Mouse (Mus musculus) kidney, embryonic 16.5 days (tissue): ENCODE results near the gene Foxj3. TPM values are rescaled to one million over a fixed set of nuclear protein-coding genes. Genes with fewer than 3 reads are reported as not detected.

Source experiments
- ATAC-seq: fragments of 200-750 bp; cut with Nextera tagmentation; 2 replicates; pipeline ENCODE4 v1.8.0; 2017; ENCODE audit warnings: moderate TSS enrichment; ENCODE audit not compliant: low FRiP score, low TSS enrichment
- H3K27ac ChIP-seq: fragments of 300-500 bp; sonication (generic); 2 replicates; pipeline ENCODE4 v1.5.1; 2014; ENCODE audit warnings: low read length
- H3K27me3 ChIP-seq: fragments of 300-500 bp; sonication (generic); 2 replicates; pipeline ENCODE4 v1.6.1; 2014; ENCODE audit warnings: low read length, control low read depth, mixed read lengths; ENCODE audit not compliant: insufficient read depth
- H3K36me3 ChIP-seq: fragments of 300-500 bp; sonication (generic); 2 replicates; pipeline ENCODE4 v1.6.1; 2014; ENCODE audit warnings: low read length, control low read depth, mixed read lengths; ENCODE audit not compliant: insufficient read depth
- H3K4me1 ChIP-seq: fragments of 300-500 bp; sonication (generic); 2 replicates; pipeline ENCODE4 v1.6.1; 2014; ENCODE audit warnings: low read length, control low read depth, mixed read lengths; ENCODE audit not compliant: insufficient read depth
- H3K4me2 ChIP-seq: fragments of 300-500 bp; sonication (generic); replicated peaks from 2 replicates; pipeline ENCODE4 v1.6.1; 2014; ENCODE audit warnings: low read depth, low read length
- H3K4me3 ChIP-seq: fragments of 300-500 bp; sonication (generic); 2 replicates; pipeline ENCODE4 v1.5.1; 2014; ENCODE audit warnings: mild to moderate bottlenecking, low read length
- H3K9ac ChIP-seq: fragments of 300-500 bp; sonication (generic); replicated peaks from 2 replicates; pipeline ENCODE4 v1.6.1; 2014; ENCODE audit warnings: low read length
- H3K9me3 ChIP-seq: fragments of 300-500 bp; sonication (generic); 2 replicates; pipeline ENCODE4 v1.6.1; 2016; ENCODE audit warnings: low read length, control low read depth
- WGBS: fragments of 180-500 bp; shearing (Covaris S2); extraction: QIAGEN DNeasy Blood & Tissue Kit; methylation state at CpG from one replicate; pipeline ENCODE4 v1.1.7; 2014; 5-methylcytosine and 5-hydroxymethylcytosine counted together
- polyA plus RNA-seq: library from polyadenylated mRNA; unstranded; fragments of >200 nt; fragmentation: Nextera tagmentation; extraction: Ambion mirVana; gene quantifications from 2 replicates; pipeline ENCODE4 v1.2.1, GENCODE M21; 2015

Gene Foxj3
- polyA plus RNA-seq, 1 experiment from 2014 or later = 25.4 TPM

DNA sequence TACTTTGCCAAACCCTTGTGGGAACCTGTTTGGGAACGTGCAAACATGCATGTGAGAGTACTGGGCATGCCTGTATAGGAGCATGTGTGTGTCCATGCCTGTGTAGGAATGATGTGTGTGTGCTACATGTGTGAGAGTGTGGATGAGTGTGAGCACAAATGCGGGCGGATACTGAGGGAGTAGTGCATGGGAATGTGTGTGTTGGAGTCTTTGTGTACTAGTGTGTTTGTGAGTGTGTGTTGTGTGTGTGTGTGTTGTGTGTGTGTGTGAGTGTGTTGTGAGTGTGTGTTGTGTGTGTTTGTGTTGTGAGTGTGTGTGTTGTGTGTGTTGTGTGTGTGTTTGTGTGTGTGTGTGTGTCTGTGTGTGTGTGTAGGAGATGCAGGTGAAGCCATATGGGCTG is 131.4 kb downstream of the Foxj3 start:
- Histone ChIP-seq H3K9ac (no peak overlapping the region), H3K36me3 (no peaks in the 10 kb centered on the region), H3K4me2 (no peak overlapping the region), H3K9me3 (no peaks in the 10 kb centered on the region), H3K4me1 (0 out of 2 replicates have a peak, but pooled peaks cover 4% of the 10 kb centered on the region), H3K27me3 (no peaks in the 10 kb centered on the region), H3K27ac (no peak overlapping the region), H3K4me3 (no peak overlapping the region)
- WGBS = 83% methylated on average over 3 of the region's 3 CpGs
- ATAC-seq = no peak

GRCm38 (mm10) chr4:119668596-119668995 is 131.8 kb downstream of the Foxj3 start:
- H3K27me3 ChIP-seq = no peaks in the 10 kb centered on the region
- whole genome bisulfite sequencing = 68% methylated on average over 4 of the region's 4 CpGs
- no peak for ATAC-seq
- H3K4me3 ChIP-seq = no peak overlapping the region
- H3K4me1 ChIP-seq = 0 out of 2 replicates have a peak, but pooled peaks cover 4% of the 10 kb centered on the region
- H3K36me3 ChIP-seq = no peaks in the 10 kb centered on the region
- no peaks in the 10 kb centered on the region for H3K9me3 ChIP-seq
- H3K27ac ChIP-seq = no peak overlapping the region
- no peak overlapping the region for H3K9ac ChIP-seq
- H3K4me2 ChIP-seq = no peak overlapping the region

- Histone ChIP-seq H3K4me3 (no peak overlapping the region), H3K9me3 (no peaks in the 10 kb centered on the region), H3K36me3 (no peaks in the 10 kb centered on the region), H3K4me2 (no peak overlapping the region), H3K9ac (no peak overlapping the region), H3K4me1 (0 out of 2 replicates have a peak, but pooled peaks cover 4% of the 10 kb centered on the region), H3K27me3 (no peaks in the 10 kb centered on the region), H3K27ac (no peak overlapping the region)
- ATAC-seq = no peak
- WGBS = 59% methylated on average over 10 of the region's 10 CpGs
Measured at GRCm38 (mm10) chr4:119669356-119670209, 132.8 kb downstream of the Foxj3 start.

- 47% methylated on average over 7 of the region's 7 CpGs for WGBS
- H3K9ac ChIP-seq = no peak overlapping the region
- no peak overlapping the region for H3K4me3 ChIP-seq
- no peak for ATAC-seq
- H3K4me1 ChIP-seq = 0 out of 2 replicates have a peak, but pooled peaks cover 4% of the 10 kb centered on the region
- H3K9me3 ChIP-seq = no peaks in the 10 kb centered on the region
- H3K27ac ChIP-seq = no peak overlapping the region
- H3K36me3 ChIP-seq = no peaks in the 10 kb centered on the region
- no peaks in the 10 kb centered on the region for H3K27me3 ChIP-seq
- no peak overlapping the region for H3K4me2 ChIP-seq
Measured at GRCm38 (mm10) chr4:119670210-119670555, 133.4 kb downstream of the Foxj3 start.

DNA sequence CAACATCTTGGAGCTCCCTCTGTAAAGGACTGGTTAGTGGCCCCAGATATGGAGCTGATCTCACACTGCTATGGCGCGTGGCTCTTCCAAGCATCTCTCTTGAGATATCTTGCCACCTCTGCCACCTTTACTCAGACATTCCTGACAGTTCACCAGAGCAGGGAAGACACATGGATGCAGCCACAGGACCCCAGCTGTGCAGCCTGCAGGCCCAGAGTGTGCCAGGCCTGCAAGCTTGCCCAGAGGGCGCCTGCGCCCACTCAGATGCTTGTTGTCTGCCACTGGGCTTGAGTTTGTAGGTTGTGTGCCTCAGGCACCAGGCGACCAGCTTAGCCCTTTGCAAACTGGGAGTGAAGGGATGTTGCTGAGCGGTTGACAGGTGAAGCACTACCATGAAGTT is 133.9 kb downstream of the Foxj3 start:
- 0 out of 2 replicates have a peak, but pooled peaks cover 4% of the 10 kb centered on the region for H3K4me1 ChIP-seq
- no peaks in the 10 kb centered on the region for H3K36me3 ChIP-seq
- no peak overlapping the region for H3K4me3 ChIP-seq
- ATAC-seq = no peak
- WGBS = 90% methylated on average over 6 of the region's 6 CpGs
- H3K4me2 ChIP-seq = no peak overlapping the region
- no peak overlapping the region for H3K27ac ChIP-seq
- no peaks in the 10 kb centered on the region for H3K9me3 ChIP-seq
- no peaks in the 10 kb centered on the region for H3K27me3 ChIP-seq
- H3K9ac ChIP-seq = no peak overlapping the region

DNA sequence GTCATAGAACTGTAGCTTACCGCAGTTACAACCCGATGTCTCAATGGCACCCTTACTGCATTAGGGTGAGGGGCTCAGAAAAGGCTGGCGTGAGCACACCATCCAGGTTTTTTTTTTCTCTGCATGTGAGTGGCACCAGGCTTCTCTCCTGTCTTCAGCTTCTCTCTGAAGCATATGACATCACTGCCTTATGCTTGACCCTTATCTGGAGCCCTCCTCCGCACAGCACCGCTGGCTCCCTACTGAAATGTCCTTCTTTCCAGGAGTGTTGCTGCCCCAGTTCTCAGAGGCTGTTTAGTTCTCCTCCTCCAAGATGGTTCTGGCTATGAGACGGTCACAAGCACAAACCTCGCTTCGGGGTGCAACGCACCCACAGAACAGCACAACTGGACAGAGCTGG is 134.4 kb downstream of the Foxj3 start:
- Histone ChIP-seq H3K4me3 (no peak overlapping the region), H3K36me3 (no peaks in the 10 kb centered on the region), H3K9me3 (no peaks in the 10 kb centered on the region), H3K4me1 (0 out of 2 replicates have a peak, but pooled peaks cover 4% of the 10 kb centered on the region), H3K4me2 (no peak overlapping the region), H3K9ac (no peak overlapping the region), H3K27ac (no peak overlapping the region), H3K27me3 (no peaks in the 10 kb centered on the region)
- 87% methylated on average over 9 of the region's 9 CpGs for WGBS
- ATAC-seq = no peak

GRCm38 (mm10) chr4:119672685-119673084 is 135.9 kb downstream of the Foxj3 start:
- H3K4me2 ChIP-seq = no peak overlapping the region
- H3K27ac ChIP-seq = no peak overlapping the region
- no peak overlapping the region for H3K9ac ChIP-seq
- H3K4me1 ChIP-seq = 0 out of 2 replicates have a peak, but pooled peaks cover 4% of the 10 kb centered on the region
- H3K9me3 ChIP-seq = no peaks in the 10 kb centered on the region
- H3K4me3 ChIP-seq = no peak overlapping the region
- H3K27me3 ChIP-seq = no peaks in the 10 kb centered on the region
- no peak for ATAC-seq
- 45% methylated on average over 5 of the region's 5 CpGs for WGBS
- H3K36me3 ChIP-seq = no peaks in the 10 kb centered on the region

Other genes starting within 250 kb of the Foxj3 start
- 494 and 555 TPM in 2 replicates for gene Ybx1, start 242.4 kb upstream of the Foxj3 start, polyA plus RNA-seq
- 88.6 and 93.5 TPM in 2 replicates for gene Ppih, start 216.5 kb upstream of the Foxj3 start, polyA plus RNA-seq
- 7.5 TPM in 2 replicates for gene Ccdc30, start 121.5 kb upstream of the Foxj3 start, polyA plus RNA-seq
- gene Ppcs, start 114.6 kb upstream of the Foxj3 start, polyA plus RNA-seq = 49.0 and 52.8 TPM in 2 replicates
- 0.75 and 0.87 TPM in 2 replicates for gene Zmynd12, start 114.2 kb upstream of the Foxj3 start, polyA plus RNA-seq
- 1.8 and 2.2 TPM in 2 replicates for gene Rimkla, start 44.4 kb upstream of the Foxj3 start, polyA plus RNA-seq
- gene Frg2f1, start 2.5 kb downstream of the Foxj3 start, polyA plus RNA-seq = 4.5 and 5.4 TPM in 2 replicates
- 11.4 and 13.4 TPM in 2 replicates for gene Guca2a, start 100.7 kb downstream of the Foxj3 start, polyA plus RNA-seq
- gene Guca2b, start 122.0 kb downstream of the Foxj3 start, polyA plus RNA-seq = 4.1 and 6.0 TPM in 2 replicates
- gene Hivep3, start 196.8 kb downstream of the Foxj3 start, polyA plus RNA-seq = 6.6 and 7.0 TPM in 2 replicates